Mouse (Mus musculus): ENCODE results near the gene Cebpe.

DNA sequence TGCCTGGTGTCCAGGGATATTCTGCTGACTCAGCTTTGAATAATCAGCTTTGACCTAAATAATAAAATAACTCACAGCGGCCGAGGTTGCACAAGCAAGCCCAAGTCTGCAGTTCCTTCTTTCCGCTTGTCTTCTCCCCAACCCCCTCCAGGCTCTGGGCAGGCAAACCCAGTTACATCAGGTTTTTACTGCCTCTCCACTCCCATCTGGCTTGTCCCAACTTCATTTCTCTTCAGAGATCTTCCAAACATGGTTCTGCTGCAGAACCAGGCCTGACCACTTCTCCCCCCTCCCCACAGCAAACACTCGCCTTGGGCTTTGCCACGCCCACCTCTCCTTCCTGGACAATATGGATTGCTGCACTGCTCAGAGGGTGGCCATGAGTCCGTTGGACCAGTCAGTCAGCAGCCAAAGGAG is 42.6 kb upstream of the Cebpe start:
- TF ChIP-seq POLR2A (IDR thresholded peaks at IDR 0.05; ENCODE audit: control insufficient read depth in 1 of 2, insufficient read depth in 1 of 2, low read depth in 1 of 2, low read length in 2 of 2, poor library complexity in 1 of 2) (no peak), CHD2 (IDR thresholded peaks at IDR 0.05; ENCODE audit: low read length) (peak; percentile 27), ELF1 (IDR thresholded peaks at IDR 0.05; ENCODE audit: low read depth, low read length) (0 out of 2 replicates have a peak, but pooled peaks have one; percentile 27), CTCF (IDR thresholded peaks at IDR 0.05 in 2 of 3, conservative IDR thresholded peaks at IDR 0.05 in 1 of 3; ENCODE audit: control insufficient read depth in 1 of 3, insufficient read depth in 1 of 3, low read depth in 2 of 3, low read length in 3 of 3, poor library complexity in 1 of 3, severe bottlenecking in 1 of 3) (no peak)
